Mouse (Mus musculus): Measurements from ENCODE around the gene Slc25a10. TPM values are rescaled to one million over a fixed set of nuclear protein-coding genes. Genes with fewer than 3 reads are reported as not detected.

Gene Slc25a10
- polyA plus RNA-seq, 1 experiment: 751 TPM

DNA sequence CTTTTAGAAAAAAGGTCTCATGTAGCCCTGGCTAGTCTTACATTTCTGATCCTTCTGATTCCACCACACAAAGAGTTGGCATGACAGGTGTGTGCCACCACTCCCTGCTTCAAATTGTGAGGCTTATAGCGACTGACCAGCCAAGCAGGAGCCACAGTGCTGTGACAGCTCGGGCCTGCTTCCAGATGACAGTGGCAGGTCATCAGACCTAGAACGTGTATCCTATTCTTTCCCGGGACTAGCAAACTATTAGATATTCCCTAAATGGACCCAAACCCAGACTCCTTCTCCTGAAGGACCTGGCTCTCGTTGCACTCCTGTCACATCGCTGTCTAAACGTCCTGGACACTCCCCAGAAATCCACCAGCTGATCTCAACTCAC, 57.1 kb downstream of the Slc25a10 start:
- Histone ChIP-seq H3K27me3 (replicated peaks; ENCODE audit: control insufficient read depth, insufficient read depth, low read length) (no peaks in the 10 kb centered on the region), H3K4me1 (ENCODE audit: control insufficient read depth, insufficient read depth, low read length) (peaks cover 19% of the 10 kb centered on the region), H3K4me3 (ENCODE audit: insufficient read depth, low read depth, low read length) (peak overlapping the region; percentile 75), H3K36me3 (ENCODE audit: control insufficient read depth, insufficient read depth, low read length) (no peaks in the 10 kb centered on the region), H3K27ac (ENCODE audit: insufficient read depth, low read depth, low read length) (peak overlapping the region; percentile 82)
- no peak for TF ChIP-seq POLR2A (IDR thresholded peaks at IDR 0.05; ENCODE audit: low read depth, low read length)
- no peak for TF ChIP-seq CTCF (conservative IDR thresholded peaks at IDR 0.05; ENCODE audit: insufficient read depth, insufficient read length, low read depth, low read length)
- no peak for DNase-seq
- 5% methylated on average over 7 of the region's 7 CpGs for WGBS

Other genes starting within 250 kb of the Slc25a10 start
- 828 and 981 TPM in 2 replicates for gene Actg1, start 143.3 kb upstream of the Slc25a10 start, polyA plus RNA-seq (2012; rRNA removed)
- 0.16 and 0.19 TPM in 2 replicates for gene Fscn2, start 130.3 kb upstream of the Slc25a10 start, polyA plus RNA-seq (2012; rRNA removed)
- gene Faap100, start 113.1 kb upstream of the Slc25a10 start, polyA plus RNA-seq (2012; rRNA removed): 30.3 and 45.1 TPM in 2 replicates
- gene Nploc4, start 54.1 kb upstream of the Slc25a10 start, polyA plus RNA-seq (2012; rRNA removed): 39.5 and 45.4 TPM in 2 replicates
- gene Tspan10, start 49.2 kb upstream of the Slc25a10 start, polyA plus RNA-seq (2012; rRNA removed): 0.05 and 0.48 TPM in 2 replicates
- gene Pde6g, start 38.3 kb upstream of the Slc25a10 start, polyA plus RNA-seq (2012; rRNA removed): 1.8 TPM in 2 replicates
- gene Oxld1, start 33.8 kb upstream of the Slc25a10 start, polyA plus RNA-seq (2012; rRNA removed): 48.6 and 49.3 TPM in 2 replicates
- 14.8 and 15.1 TPM in 2 replicates for gene Ccdc137, start 33.7 kb upstream of the Slc25a10 start, polyA plus RNA-seq (2012; rRNA removed)
- 21.1 and 23.8 TPM in 2 replicates for gene Arl16, start 24.2 kb upstream of the Slc25a10 start, polyA plus RNA-seq (2012; rRNA removed)
- gene Mrpl12, start 7.2 kb upstream of the Slc25a10 start, polyA plus RNA-seq (2012; rRNA removed): 282 and 300 TPM in 2 replicates
- 52.8 and 77.3 TPM in 2 replicates for gene Gcgr, start 38.9 kb downstream of the Slc25a10 start, polyA plus RNA-seq (2012; rRNA removed)
- 129 and 131 TPM in 2 replicates for gene Mcrip1, start 57.9 kb downstream of the Slc25a10 start, polyA plus RNA-seq (2012; rRNA removed)
- gene Ppp1r27, start 59.3 kb downstream of the Slc25a10 start, polyA plus RNA-seq (2012; rRNA removed): 9.5 TPM in 1 of 2 replicates, not detected in the other
- gene P4hb, start 81.4 kb downstream of the Slc25a10 start, polyA plus RNA-seq (2012; rRNA removed): 323 and 342 TPM in 2 replicates
- 543 and 613 TPM in 2 replicates for gene Arhgdia, start 89.8 kb downstream of the Slc25a10 start, polyA plus RNA-seq (2012; rRNA removed)
- 18.8 and 29.0 TPM in 2 replicates for gene Alyref, start 106.5 kb downstream of the Slc25a10 start, polyA plus RNA-seq (2012; rRNA removed)
- gene Anapc11, start 106.6 kb downstream of the Slc25a10 start, polyA plus RNA-seq (2012; rRNA removed): 137 and 143 TPM in 2 replicates
- 7.7 and 12.9 TPM in 2 replicates for gene Npb, start 116.6 kb downstream of the Slc25a10 start, polyA plus RNA-seq (2012; rRNA removed)
- 432 and 566 TPM in 2 replicates for gene Pcyt2, start 126.1 kb downstream of the Slc25a10 start, polyA plus RNA-seq (2012; rRNA removed)
- 72.2 and 76.8 TPM in 2 replicates for gene Sirt7, start 133.4 kb downstream of the Slc25a10 start, polyA plus RNA-seq (2012; rRNA removed)
- 62.2 and 66.1 TPM in 2 replicates for gene Mafg, start 141.8 kb downstream of the Slc25a10 start, polyA plus RNA-seq (2012; rRNA removed)
- gene Pycr1, start 151.9 kb downstream of the Slc25a10 start, polyA plus RNA-seq (2012; rRNA removed): 1.0 and 1.5 TPM in 2 replicates
- gene Myadml2, start 156.3 kb downstream of the Slc25a10 start, polyA plus RNA-seq (2012; rRNA removed): 0.27 and 1.0 TPM in 2 replicates
- 25.5 and 26.1 TPM in 2 replicates for gene Notum, start 169.3 kb downstream of the Slc25a10 start, polyA plus RNA-seq (2012; rRNA removed)
- gene Aspscr1, start 181.1 kb downstream of the Slc25a10 start, polyA plus RNA-seq (2012; rRNA removed): 105 and 106 TPM in 2 replicates
- 157 and 166 TPM in 2 replicates for gene Cenpx, start 221.9 kb downstream of the Slc25a10 start, polyA plus RNA-seq (2012; rRNA removed)
- 17.5 and 19.5 TPM in 2 replicates for gene Lrrc45, start 222.1 kb downstream of the Slc25a10 start, polyA plus RNA-seq (2012; rRNA removed)
- 14.5 and 17.0 TPM in 2 replicates for gene Rac3, start 229.6 kb downstream of the Slc25a10 start, polyA plus RNA-seq (2012; rRNA removed)
- 910 and 990 TPM in 2 replicates for gene Dcxr, start 235.4 kb downstream of the Slc25a10 start, polyA plus RNA-seq (2012; rRNA removed)
- 31.3 and 45.3 TPM in 2 replicates for gene Cbr2, start 240.3 kb downstream of the Slc25a10 start, polyA plus RNA-seq (2012; rRNA removed)